Mouse (Mus musculus): ENCODE results near the gene Wnt9a.

DNA sequence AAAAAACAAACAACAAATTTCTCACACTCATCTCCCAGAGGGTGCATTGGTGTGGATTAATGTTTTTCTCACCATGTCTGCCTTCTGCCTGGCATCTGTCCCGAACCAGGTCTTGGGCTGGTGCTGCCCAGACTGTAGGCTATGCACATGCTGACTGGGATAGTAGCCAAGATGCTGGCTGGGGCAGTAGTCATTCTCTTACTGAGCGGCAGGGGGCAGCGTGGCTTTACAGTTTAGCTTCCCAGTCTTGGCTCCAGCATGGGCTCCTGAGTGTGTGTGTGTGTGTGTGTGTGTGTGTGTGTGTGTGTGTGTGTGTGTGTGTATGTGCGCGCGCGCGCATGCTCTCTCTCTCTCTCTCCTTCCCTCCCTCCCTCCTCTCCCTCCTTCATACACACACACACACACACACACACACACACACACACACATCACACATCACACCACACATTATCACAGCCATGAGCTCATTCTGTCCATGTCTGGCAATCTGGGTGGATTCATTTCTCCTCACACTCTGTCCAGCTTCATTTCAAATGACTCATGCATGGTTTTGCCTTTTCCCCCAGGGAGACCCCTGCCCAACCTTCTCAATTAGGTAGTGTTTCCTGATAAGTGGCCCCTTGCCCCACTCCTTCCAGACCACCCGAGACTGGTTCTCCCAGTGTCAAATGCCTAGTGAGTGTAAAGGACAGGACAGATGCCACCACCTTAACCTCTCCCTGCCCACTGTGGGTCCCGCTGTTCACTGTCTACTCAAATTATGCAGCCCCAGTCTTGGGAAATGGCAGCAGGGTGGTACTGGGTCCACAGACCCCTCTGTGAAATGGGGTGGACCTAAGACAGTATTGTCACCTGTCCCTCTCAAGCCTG is 3.8 kb upstream of the Wnt9a start:
- TF ChIP-seq GATA1 (IDR thresholded peaks at IDR 0.05; ENCODE audit: low read length) (no peak), TAL1 (IDR thresholded peaks at IDR 0.05; ENCODE audit: low read length) (no peak)

Measured in erythroblast, embryonic 14.5 days (primary cell).